Mouse (Mus musculus) cerebellum, postnatal 14 days (tissue): ENCODE data around the gene Pik3r2.
A peak's percentile ranks its signal among the peaks of the same experiment; 100 is the strongest.

Experiments
- DNase-seq, 2 experiments: peaks; one replicate each; pipeline ENCODE4 v3.0.0; 2021; ENCODE audit warnings: mixed read lengths in 2 of 2

Gene Pik3r2

DNA sequence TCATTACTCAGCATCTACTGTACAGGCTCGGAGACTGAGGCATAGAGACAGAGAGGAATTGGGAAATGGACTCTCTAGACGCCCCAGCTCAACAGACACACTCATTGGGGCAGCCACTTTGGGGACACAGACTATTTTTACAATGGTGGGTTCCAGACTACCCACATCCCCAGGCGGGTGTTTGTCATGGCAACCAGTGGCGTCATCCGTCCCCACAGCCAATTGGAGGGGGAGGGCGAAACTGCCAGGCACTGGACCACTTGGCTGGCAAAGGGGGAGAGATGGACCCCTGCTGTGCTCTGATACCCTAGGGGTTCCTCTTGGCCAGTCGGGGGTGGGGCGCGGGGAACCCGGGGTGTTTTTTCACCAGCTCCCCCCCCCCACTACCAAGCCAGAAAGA lies 24.1 kb upstream of the Pik3r2 start:
- DNase-seq = no peak

DNA sequence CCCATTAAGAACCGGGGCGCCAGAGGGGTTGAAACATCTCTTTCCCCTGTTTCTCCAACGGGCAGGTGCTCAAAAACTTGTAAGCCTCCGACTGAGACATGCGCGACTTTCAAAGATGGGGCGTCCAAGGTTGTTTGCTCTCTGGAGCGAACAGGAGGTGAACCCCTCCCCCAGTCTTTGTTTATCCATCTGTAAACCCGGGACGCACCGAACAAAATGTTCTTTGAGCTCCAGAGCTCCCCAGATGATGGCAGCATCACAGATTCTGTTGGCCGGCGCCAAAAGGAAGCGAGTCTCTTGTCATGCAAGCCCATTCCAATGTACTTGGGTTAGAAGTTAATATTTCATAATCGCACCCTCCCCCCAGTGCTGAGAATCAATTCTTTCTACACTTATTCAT lies 21.8 kb upstream of the Pik3r2 start:
- no peak for DNase-seq

DNA sequence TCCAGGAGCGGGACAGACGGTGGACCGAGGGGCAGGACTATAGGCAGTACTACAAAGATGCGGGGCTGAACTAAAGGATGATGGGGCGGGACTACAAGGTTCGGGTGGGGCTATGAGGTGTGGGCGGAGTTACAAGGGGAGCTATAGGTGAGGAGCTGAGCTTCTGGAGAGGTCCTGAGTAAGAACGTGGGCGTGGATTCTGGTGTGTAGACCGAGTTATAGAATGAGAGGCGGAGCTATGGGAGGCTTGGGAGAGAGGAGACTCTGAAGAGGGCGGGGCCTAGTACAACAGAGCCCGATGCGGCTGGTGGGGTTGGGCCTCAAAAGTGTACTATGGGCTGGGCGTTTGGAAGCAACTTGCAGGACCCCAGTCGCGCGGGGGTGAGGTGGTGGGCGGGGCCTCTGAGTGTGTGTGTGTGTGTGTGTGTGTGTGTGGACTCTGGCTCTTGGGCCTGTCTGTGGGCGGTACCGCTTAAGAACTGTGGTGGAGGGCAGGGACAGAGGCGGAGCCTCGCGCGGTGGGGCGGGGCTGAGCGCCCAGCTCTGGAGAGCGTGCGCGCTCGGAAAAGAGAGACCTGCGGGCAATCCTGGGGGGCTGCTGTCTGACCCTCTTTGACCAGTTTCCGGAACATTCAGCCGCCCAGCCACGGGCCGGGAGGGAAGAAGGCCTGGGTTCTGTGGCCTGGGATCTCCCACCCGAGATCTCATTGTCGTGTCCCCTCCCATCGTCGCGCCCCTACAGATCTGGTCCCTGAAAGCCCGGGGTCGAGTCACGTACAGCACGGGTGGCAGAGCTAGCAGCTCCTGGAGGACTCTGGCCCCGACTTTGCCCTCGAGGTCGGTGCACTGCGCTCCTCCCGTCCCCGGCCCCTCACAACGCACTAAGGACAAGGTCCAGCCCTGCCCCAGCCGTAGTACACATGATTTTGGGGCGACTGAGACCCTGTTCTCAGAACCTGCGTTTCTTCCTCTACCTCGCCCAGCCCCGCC lies 20.9 kb upstream of the Pik3r2 start:
- DNase-seq = peak; percentile 77 to 84

DNA sequence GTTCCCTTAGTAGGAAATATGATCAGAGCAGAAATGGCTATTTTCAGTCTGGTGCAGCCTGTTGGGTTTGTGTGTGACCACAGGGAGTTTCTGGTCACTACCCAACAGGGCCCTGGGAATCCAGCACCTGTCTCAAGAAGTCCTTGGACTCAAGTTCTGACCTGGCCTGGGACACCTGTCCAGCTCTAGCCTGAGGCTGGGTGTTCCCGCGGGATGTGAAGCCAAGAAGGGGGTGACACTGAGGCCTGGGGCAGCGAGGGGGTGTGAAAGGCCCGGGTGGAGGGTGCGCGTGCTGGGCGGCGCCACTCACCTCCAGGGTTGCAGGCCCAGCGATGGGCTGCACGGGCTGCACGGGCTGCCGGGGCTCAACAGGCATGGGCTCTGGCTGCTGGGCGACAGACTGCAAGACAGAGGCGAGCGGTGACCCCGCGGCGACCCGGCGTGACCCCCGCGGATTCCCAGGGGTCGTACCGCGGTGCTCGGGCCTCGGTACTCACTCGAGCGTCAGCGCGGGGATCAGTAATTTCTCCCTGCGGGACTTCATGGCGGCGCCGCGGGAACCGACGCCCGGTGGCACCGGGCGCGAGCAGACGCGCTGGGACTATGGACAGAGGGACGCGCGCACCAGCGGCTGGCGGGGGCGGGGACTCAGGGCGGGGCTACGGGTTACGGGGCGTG lies 20.0 kb upstream of the Pik3r2 start:
- no peak for DNase-seq

DNA sequence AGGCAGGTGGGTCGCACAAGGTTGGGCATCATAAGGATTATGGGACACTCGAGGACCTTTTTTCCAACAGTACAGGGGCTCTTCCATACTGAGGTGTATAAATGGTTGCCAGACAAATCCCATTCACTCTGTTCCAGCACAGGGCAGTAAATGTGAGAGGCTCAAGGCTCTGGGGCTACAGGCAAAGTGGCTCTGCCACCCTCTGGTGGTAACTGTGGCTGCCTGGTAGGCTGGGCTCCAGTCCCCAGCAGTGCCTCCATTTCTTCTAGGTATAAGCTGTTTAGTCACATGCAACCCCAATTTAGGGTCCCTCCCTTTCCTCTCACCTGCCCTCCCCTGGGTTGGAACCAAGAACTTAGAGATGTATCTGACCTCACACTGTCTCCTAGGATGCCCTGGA lies 18.9 kb upstream of the Pik3r2 start:
- no peak for DNase-seq

DNA sequence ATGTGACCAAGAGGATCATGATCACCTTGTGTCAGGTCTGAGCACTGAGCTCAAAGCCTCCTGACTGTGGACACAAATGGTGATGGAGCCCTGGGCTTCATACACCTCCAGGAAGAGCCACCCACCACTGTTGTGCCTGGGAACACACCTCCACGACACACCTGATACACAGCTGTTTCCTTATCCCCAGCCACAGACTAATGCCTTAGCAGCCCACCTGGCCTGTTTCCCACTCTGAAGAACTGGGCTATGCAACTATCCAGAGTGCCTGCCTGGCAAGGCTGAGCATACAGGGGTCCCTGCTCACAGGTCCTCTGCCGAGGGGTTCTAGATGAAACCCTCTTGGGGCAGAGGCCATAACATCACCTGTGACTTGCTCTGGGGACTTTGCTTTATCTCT lies 17.7 kb upstream of the Pik3r2 start:
- no peak for DNase-seq

DNA sequence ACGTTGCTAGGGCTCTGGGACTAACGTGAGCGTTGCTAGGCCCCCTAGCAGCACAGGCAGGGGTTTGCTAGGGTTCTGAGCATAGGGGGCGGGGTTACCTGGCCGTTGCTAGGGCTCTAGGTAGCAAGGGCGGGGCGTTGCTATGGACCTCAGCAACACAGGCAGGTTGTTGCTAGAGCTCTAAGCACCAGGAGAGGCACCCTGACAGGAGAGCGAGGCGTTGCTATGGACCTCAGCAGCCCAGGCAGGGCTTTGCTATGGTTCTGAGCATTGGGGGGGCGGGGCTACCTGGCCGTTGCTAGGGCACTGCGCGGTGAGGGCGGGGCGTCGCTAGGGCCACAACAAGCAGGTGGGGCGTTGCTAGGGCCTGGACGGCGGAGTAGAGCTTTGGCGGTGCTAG lies 16.2 kb upstream of the Pik3r2 start:
- peak; percentile 77 to 86 for DNase-seq

DNA sequence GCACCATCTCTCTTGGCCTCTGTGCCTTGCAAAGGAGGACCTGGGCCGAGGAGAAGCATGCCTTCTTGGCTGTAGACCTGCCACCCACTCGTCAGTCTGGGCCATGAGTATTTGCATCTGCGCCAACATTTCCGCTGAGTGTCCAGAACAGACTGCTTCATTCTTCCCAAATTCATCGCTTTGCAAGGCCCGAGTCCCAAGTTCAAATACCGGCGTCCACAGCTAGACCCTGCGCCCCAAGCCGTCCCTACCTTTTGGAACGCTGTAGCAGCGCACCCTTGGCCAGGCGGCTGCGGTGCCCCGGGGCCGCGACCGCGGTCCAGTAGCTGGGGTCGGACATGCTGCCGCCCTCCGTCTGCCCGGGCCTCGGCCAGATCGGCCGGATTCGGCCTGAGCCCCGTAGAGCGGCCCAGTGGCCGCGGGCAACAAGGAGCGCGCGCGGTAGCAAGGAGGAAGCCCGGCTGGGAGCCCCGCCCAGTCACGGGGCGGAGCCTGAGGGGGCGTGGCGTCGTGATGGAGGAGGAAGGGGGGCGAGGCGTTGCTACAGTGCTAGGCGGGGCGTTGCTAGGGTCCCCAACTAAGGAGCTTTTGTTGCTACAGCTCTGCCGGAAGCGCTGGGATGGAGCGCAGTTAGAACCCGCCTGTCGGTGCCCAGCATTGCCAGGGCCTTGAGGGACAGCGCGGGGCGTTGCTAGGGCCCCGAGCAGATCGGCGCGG lies 15.6 kb upstream of the Pik3r2 start:
- DNase-seq = peak; percentile 96 to 97

DNA sequence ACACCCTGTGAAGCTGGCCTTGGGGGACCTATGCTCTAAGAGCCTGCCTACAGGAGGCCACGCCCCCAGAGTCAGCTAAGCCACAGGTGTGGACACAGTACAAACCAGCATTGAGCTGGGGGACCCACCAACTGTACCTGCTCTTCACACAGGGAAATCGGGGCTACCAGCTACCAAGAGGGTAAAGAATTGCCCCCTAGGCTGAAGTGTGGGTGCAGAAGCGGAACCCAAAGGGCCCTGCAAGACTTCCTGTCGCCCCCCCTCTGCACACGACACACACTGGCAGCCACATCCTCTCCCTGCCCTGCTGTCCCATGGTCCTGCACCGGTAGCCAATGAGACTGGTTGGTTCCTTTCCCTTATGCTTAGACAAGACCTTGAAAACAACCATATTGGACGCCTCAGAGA lies 14.8 kb upstream of the Pik3r2 start:
- DNase-seq = no peak

DNA sequence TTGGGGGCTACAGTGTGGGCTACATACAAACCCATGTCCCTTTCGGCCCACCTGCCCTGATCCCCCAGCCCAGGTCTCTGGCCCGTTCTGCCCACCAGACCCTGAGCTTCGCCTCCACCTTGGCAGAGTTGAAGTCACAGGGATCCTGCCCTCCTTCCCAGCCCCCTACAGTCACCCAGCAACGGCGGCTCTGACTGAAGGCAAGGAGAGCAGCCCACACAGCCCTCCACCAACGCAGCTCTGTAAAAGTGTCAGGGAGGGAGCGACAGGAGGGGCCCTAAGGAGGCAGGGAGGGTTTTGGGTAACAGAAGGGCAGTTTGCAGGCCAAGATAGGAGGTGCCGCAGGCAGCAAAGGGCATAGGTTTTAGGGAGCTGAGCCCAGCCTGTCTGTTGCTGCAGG lies 14.3 kb upstream of the Pik3r2 start:
- peak in 1 of 2 experiments; percentile 38 for DNase-seq

DNA sequence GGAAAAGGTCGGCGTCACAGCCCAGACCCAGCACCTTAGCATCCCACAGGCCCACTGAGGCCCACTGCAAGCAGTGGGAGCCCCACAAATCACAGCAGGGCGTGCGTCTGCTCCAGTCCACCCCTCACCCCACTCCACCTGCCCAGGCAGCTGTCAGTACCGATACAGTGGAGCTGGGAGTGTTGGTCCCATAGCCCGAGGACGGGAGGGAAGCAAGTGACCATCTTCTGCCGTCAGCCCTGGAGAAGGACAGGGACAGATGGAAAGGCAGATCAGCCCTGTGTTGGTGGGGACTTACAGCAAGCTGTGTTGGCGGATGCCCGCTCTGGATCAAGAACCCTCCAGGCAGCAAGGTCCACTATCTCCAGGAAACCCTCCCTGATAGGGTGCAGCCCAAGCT lies 12.5 kb upstream of the Pik3r2 start:
- peak; percentile 49 to 65 for DNase-seq

DNA sequence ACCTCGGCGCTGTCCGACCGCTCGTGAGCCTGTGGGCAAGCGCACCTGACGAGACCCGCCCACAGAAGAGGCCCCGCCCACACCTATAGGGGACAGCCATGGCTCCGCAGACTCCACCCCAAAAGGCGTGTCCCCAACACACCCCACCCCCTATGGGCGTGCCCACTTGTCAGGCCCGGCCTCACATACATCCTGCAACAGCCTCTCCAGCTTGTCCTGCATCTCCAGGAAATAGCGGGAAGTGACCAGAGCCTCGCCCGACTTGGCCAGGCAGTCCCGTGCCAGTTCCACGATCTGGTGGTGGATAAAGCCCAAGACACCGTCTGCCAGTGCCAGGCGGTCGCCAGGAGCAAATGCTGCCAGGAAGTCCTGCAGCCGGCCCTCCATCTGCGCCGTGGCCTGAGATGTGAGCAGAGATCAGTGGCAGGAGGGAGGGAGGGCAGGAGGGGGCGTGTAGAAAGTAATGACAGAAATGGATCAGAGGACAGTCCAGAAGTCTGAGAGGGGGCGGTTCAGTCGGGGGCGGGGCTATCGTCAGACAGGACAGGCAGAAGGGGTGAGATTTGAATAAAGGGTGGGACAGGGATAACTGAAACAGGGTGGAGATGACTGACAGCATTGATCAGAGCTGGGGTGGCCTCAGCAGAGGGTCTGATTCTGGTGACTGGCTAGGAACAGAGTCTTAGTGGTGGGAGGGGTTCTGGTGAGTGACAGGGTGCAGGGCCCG lies 11.6 kb upstream of the Pik3r2 start:
- peak; percentile 90 for DNase-seq

DNA sequence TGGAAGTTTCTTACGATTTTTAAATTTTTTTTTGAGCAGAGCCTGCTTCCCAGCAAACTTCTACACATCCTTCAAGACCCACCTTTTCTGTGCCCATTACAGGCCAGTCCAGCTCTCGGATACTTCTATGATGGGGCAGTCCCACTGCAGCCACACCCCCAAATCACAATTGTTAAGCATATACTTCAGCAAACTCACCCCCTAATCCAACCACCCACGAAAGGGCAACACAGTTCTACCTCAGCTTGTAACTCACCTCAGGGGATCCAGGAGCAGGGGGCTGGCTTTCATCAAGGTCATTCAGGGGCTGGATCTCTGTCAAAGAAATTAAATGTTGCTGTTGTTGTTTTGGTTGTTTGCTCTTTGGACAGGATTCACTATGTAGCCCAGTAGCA lies 10.5 kb upstream of the Pik3r2 start:
- DNase-seq = no peak

DNA sequence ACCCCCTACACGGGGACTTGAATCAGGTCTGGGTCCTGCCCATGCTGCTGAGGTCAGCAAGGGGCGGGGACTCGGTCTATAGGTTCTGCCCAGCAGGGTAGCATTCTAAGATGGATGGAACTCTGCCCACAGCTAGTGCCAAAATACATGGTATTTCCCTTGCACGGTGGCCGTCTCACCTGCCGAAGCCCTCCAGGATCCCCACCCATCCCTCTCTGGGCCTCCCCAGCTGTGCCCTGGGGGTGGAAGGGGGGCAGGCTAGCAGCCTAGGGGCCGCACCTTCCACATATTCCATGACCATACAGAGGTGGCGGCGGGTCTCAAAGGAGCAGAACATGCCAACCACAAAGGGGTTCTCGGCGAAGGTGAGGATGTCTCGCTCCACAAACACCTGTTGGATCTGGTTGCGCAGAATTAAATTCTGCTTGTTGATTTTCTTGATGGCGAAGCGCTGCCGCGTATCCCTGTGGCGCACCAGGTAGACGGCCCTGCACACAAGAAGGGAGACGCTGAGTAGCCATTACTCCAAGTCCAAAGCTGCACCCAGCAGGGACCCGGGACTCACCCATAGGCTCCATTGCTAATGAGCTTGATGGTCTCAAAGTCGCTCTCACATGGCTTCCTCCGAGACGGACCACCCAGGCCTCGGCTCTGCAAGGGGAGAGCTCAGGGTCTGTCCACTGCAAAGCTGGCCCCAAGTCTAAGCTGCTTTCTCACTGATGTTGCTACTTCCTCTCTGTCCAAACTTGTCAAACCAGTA lies 10.0 kb upstream of the Pik3r2 start:
- no peak for DNase-seq

DNA sequence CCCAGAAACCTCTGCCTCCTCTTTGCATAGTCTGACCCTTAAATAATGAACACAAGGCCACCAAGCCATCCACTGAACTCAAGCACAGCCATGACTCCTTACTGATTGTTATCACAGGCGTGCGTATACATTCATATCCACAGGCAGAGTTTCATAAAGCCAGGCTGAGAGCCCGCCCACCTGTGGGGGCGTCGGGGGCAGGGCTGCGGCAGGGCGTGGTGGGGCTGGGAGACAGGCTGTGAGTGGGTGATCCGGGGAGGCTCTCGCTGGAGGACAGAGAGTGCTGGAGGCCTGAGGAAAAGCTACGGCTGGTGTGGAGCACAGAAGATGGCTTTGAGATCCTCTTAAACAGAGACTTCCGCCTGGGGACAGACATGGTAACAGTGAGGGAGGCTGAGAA lies 3.6 kb upstream of the Pik3r2 start:
- DNase-seq = no peak

DNA sequence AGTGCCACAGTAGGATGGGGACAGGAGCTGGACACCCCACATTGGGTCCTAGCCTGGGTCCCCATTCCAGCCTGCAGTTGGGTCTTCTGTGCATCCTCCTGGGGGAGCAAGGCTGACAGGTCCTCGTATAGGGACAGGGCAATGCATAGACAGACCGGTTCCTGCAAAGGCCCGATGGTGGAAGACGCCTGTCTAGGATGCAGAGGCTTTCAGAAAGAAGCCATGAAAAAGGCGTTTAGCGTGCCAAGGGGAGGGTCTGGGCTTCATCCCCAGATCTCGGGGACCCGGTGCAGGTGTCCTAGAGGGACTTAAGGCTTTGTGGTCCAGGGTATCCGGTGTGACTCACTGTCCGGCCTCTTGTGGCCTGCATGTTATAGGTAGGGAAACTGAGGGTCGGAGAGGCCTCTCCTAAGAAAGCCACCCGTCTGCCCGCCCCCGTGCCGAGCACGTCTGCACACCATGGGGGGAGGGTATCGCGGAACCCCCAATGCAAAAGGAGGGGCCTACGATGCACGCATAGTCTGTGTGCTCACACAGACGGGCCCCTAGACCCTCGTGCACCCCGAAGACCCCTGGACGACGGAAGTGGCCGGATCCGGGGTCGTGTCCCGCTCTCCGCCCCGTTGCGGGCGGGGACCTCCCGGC lies 540 bp downstream of the Pik3r2 start:
- peak in 1 of 2 experiments; percentile 57 for DNase-seq

DNA sequence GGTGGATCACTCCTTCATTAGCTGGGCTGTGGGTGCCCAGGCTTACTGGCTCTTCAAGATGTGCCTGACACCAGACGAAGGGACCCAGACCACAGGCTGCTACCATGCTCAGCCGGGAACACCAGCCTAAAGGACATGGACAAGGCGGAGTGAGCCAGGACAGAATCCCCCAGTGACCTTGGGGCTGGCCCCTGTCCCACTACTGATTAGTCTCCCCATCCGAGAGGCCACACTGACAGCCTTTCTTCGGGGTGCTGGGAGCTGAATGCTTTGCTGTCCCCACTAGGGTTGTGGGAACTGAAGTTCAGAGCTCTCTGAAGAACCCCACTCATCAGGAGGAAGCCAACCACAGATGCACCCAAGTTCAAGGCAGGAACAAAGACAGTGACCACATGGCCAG lies 1.3 kb downstream of the Pik3r2 start:
- DNase-seq = peak; percentile 56 to 70

DNA sequence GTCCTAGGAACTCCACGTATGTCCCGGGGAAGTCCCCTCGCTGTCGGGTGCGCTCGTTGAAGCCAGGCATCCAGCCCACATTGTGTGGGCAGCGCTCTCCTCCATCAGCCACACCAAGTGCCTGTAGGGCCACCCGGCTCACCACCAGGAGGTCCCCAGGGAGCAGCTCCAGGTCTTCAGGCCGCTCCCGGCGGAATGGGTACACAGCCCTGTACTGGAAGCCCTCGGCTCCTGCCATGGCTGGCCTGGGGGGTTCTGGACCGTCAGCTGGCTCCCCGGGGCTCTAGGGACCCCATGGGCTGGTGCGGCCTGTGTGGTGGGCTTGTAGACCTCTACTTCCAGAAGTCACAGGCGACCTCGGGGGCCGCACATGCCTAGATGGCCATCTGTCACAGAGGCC lies 1.8 kb downstream of the Pik3r2 start:
- DNase-seq = no peak

DNA sequence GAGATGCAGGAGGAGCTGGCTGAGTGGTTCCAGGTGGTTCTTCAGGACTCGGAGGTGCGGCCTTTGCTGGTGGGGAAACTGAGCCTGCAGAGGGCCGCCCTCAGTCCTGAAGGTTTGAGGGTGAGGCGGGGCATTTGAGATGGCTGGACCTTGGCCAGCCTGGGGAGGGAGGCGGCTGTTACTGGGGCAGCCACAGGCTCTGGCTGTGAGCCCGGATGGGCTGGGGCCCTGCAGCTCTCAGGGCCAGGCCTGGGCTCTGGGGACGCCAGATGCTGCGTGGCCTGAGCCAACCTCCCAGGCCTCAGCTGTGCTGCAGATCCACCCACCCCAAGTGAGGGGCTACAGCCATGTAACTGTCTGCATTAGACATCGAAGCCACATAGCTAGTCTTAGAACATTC lies 2.7 kb downstream of the Pik3r2 start:
- peak; percentile 87 to 88 for DNase-seq

DNA sequence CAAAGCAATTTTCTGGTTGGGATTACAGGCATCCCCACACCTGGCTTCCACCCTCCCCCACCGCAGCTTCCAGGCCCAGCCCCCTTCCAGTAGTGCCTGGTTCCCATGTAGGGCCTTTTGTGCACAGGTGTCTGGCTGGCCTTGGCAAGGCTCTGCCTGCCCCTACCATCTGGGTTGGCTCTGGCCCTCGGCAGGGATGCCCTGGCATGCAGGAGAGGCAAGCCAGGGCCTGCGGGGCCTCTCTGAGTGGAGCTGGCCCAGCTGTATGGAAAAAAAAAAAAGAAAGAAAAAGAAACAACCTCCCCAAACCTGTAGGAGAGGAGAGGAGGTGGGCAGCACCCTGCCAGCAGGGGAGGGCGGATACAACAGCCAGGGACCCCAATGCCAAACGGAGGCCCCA lies 3.1 kb downstream of the Pik3r2 start:
- peak; percentile 71 to 79 for DNase-seq

DNA sequence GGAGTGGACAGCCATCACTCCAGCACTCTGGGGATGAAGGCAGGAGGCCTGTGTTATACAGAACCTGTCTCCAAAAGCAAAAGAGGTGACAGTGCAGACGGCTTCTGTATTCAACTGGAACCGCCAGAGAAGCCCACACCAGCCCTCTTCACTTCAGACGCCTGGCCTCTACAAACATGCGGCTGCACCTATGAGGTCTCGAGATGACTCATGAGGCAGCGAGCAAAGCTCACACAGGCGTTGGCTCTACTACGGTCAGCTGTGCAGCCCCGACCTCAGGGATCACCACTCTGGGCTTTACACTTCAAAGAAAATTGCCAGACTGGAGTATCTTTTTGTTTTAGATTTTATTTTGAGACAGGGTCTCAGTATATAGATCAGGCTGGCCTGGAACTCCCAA lies 3.6 kb downstream of the Pik3r2 start:
- DNase-seq = no peak

DNA sequence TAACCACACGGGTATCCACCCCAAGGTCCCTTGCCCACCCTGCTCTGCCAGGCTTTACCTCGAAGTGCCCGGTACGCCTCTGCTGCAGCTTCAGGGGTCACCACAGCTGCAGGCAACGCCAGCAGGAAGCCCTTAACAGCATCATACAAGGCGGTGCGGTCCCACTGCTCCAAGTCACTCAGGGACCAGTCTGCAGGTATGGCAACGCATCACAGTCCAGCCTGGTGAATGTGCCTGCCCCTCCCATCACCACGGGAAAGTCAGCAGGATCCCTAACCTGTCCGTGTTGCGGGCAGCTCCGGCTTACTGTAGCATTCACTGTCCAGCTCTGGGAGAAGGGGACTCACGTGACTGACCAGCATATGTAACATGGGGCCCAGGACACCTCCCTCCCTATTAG lies 4.4 kb downstream of the Pik3r2 start:
- no peak for DNase-seq
